Mouse (Mus musculus) CH12.LX (cell line): ENCODE results near the gene Smg7.

Source experiments
- BHLHE40 ChIP-seq: IDR thresholded peaks from 2 replicates; pipeline ENCODE4 v1.6.1; 2011; ENCODE audit warnings: mild to moderate bottlenecking, low read depth, low read length, improper control_type of control experiment
- CHD1 ChIP-seq: IDR thresholded peaks from 2 replicates; pipeline ENCODE4 v1.6.1; 2012; ENCODE audit warnings: low read depth, low read length, improper control_type of control experiment, inconsistent platforms
- CTCF ChIP-seq, 2 experiments: IDR thresholded peaks in 1 of 2; conservative IDR thresholded peaks in 1 of 2; 2 replicates each; pipeline ENCODE4 v1.5.1; 2011 to 2012; ENCODE audit warnings: low read depth in 2 of 2, low read length in 2 of 2, improper control_type of control experiment in 1 of 2, inconsistent platforms in 1 of 2, mild to moderate bottlenecking in 1 of 2, moderate library complexity in 1 of 2
- ELF1 ChIP-seq: IDR thresholded peaks from 2 replicates; pipeline ENCODE4 v1.6.1; 2014; ENCODE audit warnings: low read depth, mild to moderate bottlenecking, inconsistent platforms, low read length, improper control_type of control experiment
- EP300 ChIP-seq: IDR thresholded peaks from 2 replicates; pipeline ENCODE4 v1.6.1; 2011; ENCODE audit warnings: low read length, improper control_type of control experiment
- ETS1 ChIP-seq: conservative IDR thresholded peaks from 2 replicates; pipeline ENCODE4 v1.6.1; 2012; ENCODE audit warnings: low read depth, mild to moderate bottlenecking, inconsistent platforms, low read length, improper control_type of control experiment, moderate library complexity
- MXI1 ChIP-seq: IDR thresholded peaks from 2 replicates; pipeline ENCODE4 v1.6.1; 2011; ENCODE audit warnings: mild to moderate bottlenecking, low read depth, low read length, improper control_type of control experiment
- NRF1 ChIP-seq: IDR thresholded peaks from 2 replicates; pipeline ENCODE4 v1.6.1; 2014; ENCODE audit warnings: low read depth, mild to moderate bottlenecking, inconsistent platforms, low read length, improper control_type of control experiment, moderate library complexity
- POLR2A ChIP-seq: IDR thresholded peaks from 2 replicates; pipeline ENCODE4 v1.6.1; 2011; ENCODE audit warnings: low read depth, mild to moderate bottlenecking, improper control_type of control experiment, low read length
- SMC3 ChIP-seq: IDR thresholded peaks from 2 replicates; pipeline ENCODE4 v1.6.1; 2011; ENCODE audit warnings: low read depth, low read length, improper control_type of control experiment
- TCF12 ChIP-seq: IDR thresholded peaks from 2 replicates; pipeline ENCODE4 v1.6.1; 2014; ENCODE audit warnings: low read depth, mild to moderate bottlenecking, inconsistent platforms, low read length, improper control_type of control experiment
- USF2 ChIP-seq: conservative IDR thresholded peaks from 2 replicates; pipeline ENCODE4 v1.6.1; 2011; ENCODE audit warnings: low read depth, low read length, improper control_type of control experiment

GRCm38 (mm10) chr1:152904469-152904868 is 2.0 kb upstream of the Smg7 start:
- no peak for TF ChIP-seq USF2
- peak; percentile 70 for TF ChIP-seq POLR2A
- TF ChIP-seq CTCF (conservative IDR thresholded peaks at IDR 0.05 in 1 of 2, IDR thresholded peaks at IDR 0.05 in 1 of 2; ENCODE audit: low read depth in 2 of 2, low read length in 2 of 2), result peak in 1 of 2 experiments; percentile 87; a peak in 2 of 4 replicates
- peak; percentile 74 for TF ChIP-seq ETS1
- no peak for TF ChIP-seq CHD1
- TF ChIP-seq EP300, result no peak
- TF ChIP-seq NRF1, result 0 out of 2 replicates have a peak, but pooled peaks have one; percentile 25
- peak; percentile 69 for TF ChIP-seq BHLHE40
- 0 out of 2 replicates have a peak, but pooled peaks have one; percentile 53 for TF ChIP-seq TCF12
- TF ChIP-seq SMC3, result peak; percentile 70
- peak; percentile 16; the same call in 1 of the 2 replicates for TF ChIP-seq ELF1
- peak; percentile 93 for TF ChIP-seq MXI1
